Mouse (Mus musculus): ENCODE measurements around the gene Zdhhc22. TPM values are rescaled to one million over a fixed set of nuclear protein-coding genes. Genes with fewer than 3 reads are reported as not detected.

Gene Zdhhc22
- polyA plus RNA-seq, 1 experiment from 2014 or later: 4.3 TPM

GRCm38 (mm10) chr12:86930934-86931729 lies 59.1 kb downstream of the Zdhhc22 start:
- 69% methylated on average over 6 of the region's 6 CpGs for WGBS
- H3K4me2 ChIP-seq (ENCODE audit: low read length): no peak overlapping the region
- H3K36me3 ChIP-seq (ENCODE audit: control insufficient read depth, insufficient read depth, low read length): no peaks in the 10 kb centered on the region
- no peak overlapping the region for H3K9ac ChIP-seq (ENCODE audit: low read length)
- no peaks in the 10 kb centered on the region for H3K4me1 ChIP-seq (ENCODE audit: control insufficient read depth, insufficient read depth, low read length)
- peaks cover 5% of the 10 kb centered on the region; the same call in 1 of the 2 replicates for H3K9me3 ChIP-seq (replicated peaks; ENCODE audit: control insufficient read depth, low read length)
- no peak overlapping the region for H3K27ac ChIP-seq (ENCODE audit: low read depth, low read length)
- H3K4me3 ChIP-seq (ENCODE audit: low read depth, low read length): no peak overlapping the region
- no peaks in the 10 kb centered on the region for H3K27me3 ChIP-seq (replicated peaks; ENCODE audit: control insufficient read depth, insufficient read depth, low read length)
- ATAC-seq: no peak
- no peak for DNase-seq (ENCODE audit: low spot score)

Small RNA genes lying within 50 kb of the gene (microRNA-seq; reads per million reads assigned to microRNA genes)
- gene Gm25847: not detected

Other genes starting within 250 kb of the Zdhhc22 start
- gene Irf2bpl, start 105.6 kb downstream of the Zdhhc22 start, polyA plus RNA-seq (2014; fragmentation: Nextera tagmentation; extraction: Ambion mirVana): 41.4 and 56.5 TPM in 2 replicates
- gene Cipc, start 43.4 kb downstream of the Zdhhc22 start, polyA plus RNA-seq (2014; fragmentation: Nextera tagmentation; extraction: Ambion mirVana): 47.5 and 57.0 TPM in 2 replicates
- gene Tmem63c, start 30.9 kb upstream of the Zdhhc22 start, polyA plus RNA-seq (2014; fragmentation: Nextera tagmentation; extraction: Ambion mirVana): 5.9 and 8.9 TPM in 2 replicates
- 1.8 and 2.0 TPM in 2 replicates for gene Ngb, start 112.1 kb upstream of the Zdhhc22 start, polyA plus RNA-seq (2014; fragmentation: Nextera tagmentation; extraction: Ambion mirVana)
- gene Gstz1, start 156.7 kb upstream of the Zdhhc22 start, polyA plus RNA-seq (2014; fragmentation: Nextera tagmentation; extraction: Ambion mirVana): 31.4 and 33.8 TPM in 2 replicates
- gene Pomt2, start 157.5 kb upstream of the Zdhhc22 start, polyA plus RNA-seq (2014; fragmentation: Nextera tagmentation; extraction: Ambion mirVana): 12.2 and 14.8 TPM in 2 replicates
- gene Samd15, start 209.3 kb upstream of the Zdhhc22 start, polyA plus RNA-seq (2014; fragmentation: Nextera tagmentation; extraction: Ambion mirVana): 1.3 and 1.6 TPM in 2 replicates
- gene Tmed8, start 210.0 kb upstream of the Zdhhc22 start, polyA plus RNA-seq (2014; fragmentation: Nextera tagmentation; extraction: Ambion mirVana): 3.8 and 4.9 TPM in 2 replicates
- gene Noxred1, start 248.3 kb upstream of the Zdhhc22 start, polyA plus RNA-seq (2014; fragmentation: Nextera tagmentation; extraction: Ambion mirVana): 0.72 and 1.2 TPM in 2 replicates